In genomic region chr4:46101211-46101711, GRCm38 (mm10) we compare ENCODE assay signal across 10 mouse cellular contexts. TPM values are rescaled to one million over a fixed set of nuclear protein-coding genes. Genes with fewer than 3 reads are reported as not detected.
A peak's percentile ranks its signal among the peaks of the same experiment; 100 is the strongest.
DNase-seq lines count a peak whose midpoint lies in the region; ATAC-seq and TF ChIP-seq lines count a peak whose summit lies in the region.
"Had no signal": no experiment of that assay in that cellular context is flagged by ENCODE, and none has a peak within 500 bp of the region (broad histone marks: within the 10 kb centered on the region; RNA-seq: fewer than 3 reads in every experiment).

No protein-coding gene starts in this region.

- H3K27ac ChIP-seq in heart, embryonic 13.5 days (replicated peaks), result peak overlapping the region; percentile 55
- H3K27ac ChIP-seq in lung, embryonic 16.5 days (ENCODE audit: low read length), result no peak overlapping the region
- no peak overlapping the region for H3K27ac ChIP-seq in hindbrain, postnatal 0 days
- H3K27ac ChIP-seq in stomach, postnatal 0 days (replicated peaks), result no peak overlapping the region

- peaks cover 37% of the 10 kb centered on the region for H3K4me1 ChIP-seq in heart, embryonic 13.5 days
- H3K4me1 ChIP-seq in lung, embryonic 16.5 days (replicated peaks; ENCODE audit: control insufficient read depth, insufficient read depth, low read length), result peaks cover 5% of the 10 kb centered on the region; the same call in 1 of the 2 replicates
- H3K4me1 ChIP-seq in hindbrain, postnatal 0 days (ENCODE audit: insufficient read depth, low read length), result no peaks in the 10 kb centered on the region; the same call in 1 of the 2 replicates
- no peaks in the 10 kb centered on the region for H3K4me1 ChIP-seq in stomach, postnatal 0 days (replicated peaks; ENCODE audit: control insufficient read depth, insufficient read depth)

- H3K4me3 ChIP-seq in heart, embryonic 13.5 days, result no peak overlapping the region
- H3K4me3 ChIP-seq in lung, embryonic 16.5 days (ENCODE audit: low read length), result no peak overlapping the region
- no peak overlapping the region for H3K4me3 ChIP-seq in hindbrain, postnatal 0 days (ENCODE audit: low read length)
- H3K4me3 ChIP-seq in stomach, postnatal 0 days (ENCODE audit: low read depth, low read length), result no peak overlapping the region

- no peaks in the 10 kb centered on the region for H3K9me3 ChIP-seq in heart, embryonic 13.5 days
- no peaks in the 10 kb centered on the region; the same call in 1 of the 2 replicates for H3K9me3 ChIP-seq in lung, embryonic 16.5 days (ENCODE audit: control insufficient read depth, low read length)
- H3K9me3 ChIP-seq in hindbrain, postnatal 0 days (ENCODE audit: low read length), result no peaks in the 10 kb centered on the region
- no peaks in the 10 kb centered on the region for H3K9me3 ChIP-seq in stomach, postnatal 0 days (ENCODE audit: control insufficient read depth, low read length)

- H3K36me3 ChIP-seq in heart, embryonic 13.5 days, result peaks cover 96% of the 10 kb centered on the region
- H3K36me3 ChIP-seq in lung, embryonic 16.5 days (ENCODE audit: control insufficient read depth, insufficient read depth, low read length), result no peaks in the 10 kb centered on the region
- H3K36me3 ChIP-seq in hindbrain, postnatal 0 days (ENCODE audit: insufficient read depth, low read length), result no peaks in the 10 kb centered on the region
- H3K36me3 ChIP-seq in stomach, postnatal 0 days (ENCODE audit: control insufficient read depth, insufficient read depth, low read length), result no peaks in the 10 kb centered on the region

- H3K4me2 ChIP-seq in heart, embryonic 13.5 days, result no peak overlapping the region
- H3K4me2 ChIP-seq in lung, embryonic 16.5 days (ENCODE audit: low read depth, low read length), result no peak overlapping the region
- no peak overlapping the region for H3K4me2 ChIP-seq in hindbrain, postnatal 0 days (ENCODE audit: low read depth, low read length)
- H3K4me2 ChIP-seq in stomach, postnatal 0 days (replicated peaks; ENCODE audit: low read depth), result no peak overlapping the region

- TF ChIP-seq CTCF in hindbrain, postnatal 0 days (IDR thresholded peaks at IDR 0.05; ENCODE audit: low read depth), result no peak
- TF ChIP-seq CTCF in stomach, postnatal 0 days (IDR thresholded peaks at IDR 0.05; ENCODE audit: low read depth), result no peak

- peak overlapping the region; percentile 25 for H3K9ac ChIP-seq in heart, embryonic 13.5 days
- no peak overlapping the region for H3K9ac ChIP-seq in lung, embryonic 16.5 days (ENCODE audit: low read length)
- no peak overlapping the region for H3K9ac ChIP-seq in hindbrain, postnatal 0 days (replicated peaks; ENCODE audit: low read length)
- H3K9ac ChIP-seq in stomach, postnatal 0 days (ENCODE audit: low read length), result no peak overlapping the region

- ATAC-seq in heart, embryonic 13.5 days (ENCODE audit: extremely low read depth, insufficient number of reproducible peaks, low FRiP score, low TSS enrichment), result no peak
- ATAC-seq in lung, embryonic 16.5 days (ENCODE audit: low read depth), result peak; percentile 44; the same call in 1 of the 2 replicates
- peak; percentile 40; the same call in 1 of the 2 replicates for ATAC-seq in hindbrain, postnatal 0 days
- peak; percentile 11; the same call in 1 of the 2 replicates for ATAC-seq in stomach, postnatal 0 days (ENCODE audit: low FRiP score, low TSS enrichment)
- ATAC-seq: inflammation-experienced regulatory T-cells, adult 6 months had no signal

- no peak for TF ChIP-seq EP300 in stomach, postnatal 0 days (optimal IDR thresholded peaks at IDR 0.05)

- H3K27me3 ChIP-seq in heart, embryonic 13.5 days (replicated peaks), result no peaks in the 10 kb centered on the region
- H3K27me3 ChIP-seq in lung, embryonic 16.5 days (ENCODE audit: control insufficient read depth, insufficient read depth, low read depth, low read length), result no peaks in the 10 kb centered on the region
- H3K27me3 ChIP-seq in hindbrain, postnatal 0 days (ENCODE audit: insufficient read depth, low read length), result no peaks in the 10 kb centered on the region
- H3K27me3 ChIP-seq in stomach, postnatal 0 days (ENCODE audit: control insufficient read depth, insufficient read depth, low read length), result no peaks in the 10 kb centered on the region

- no peak for DNase-seq in heart, postnatal 36 days
- no peak for DNase-seq in lung, adult 18-20 months
- no peak for DNase-seq in hindbrain, postnatal 0 days (ENCODE audit: low spot score)
- DNase-seq in stomach, postnatal 0 days (ENCODE audit: low spot score), result no peak
- DNase-seq in adrenal gland, postnatal 10 days, result no peak
- no peak for DNase-seq in spleen, postnatal 14 days (ENCODE audit: low spot score in 2 of 2)
- DNase-seq: retina, postnatal 1 day had no signal

- 26% methylated on average over 14 of the region's 14 CpGs for WGBS in heart, embryonic 13.5 days
- WGBS in lung, embryonic 16.5 days, result 25% methylated on average over 14 of the region's 14 CpGs
- 18% methylated on average over 14 of the region's 14 CpGs for whole genome bisulfite sequencing in hindbrain, postnatal 0 days
- 20% methylated on average over 14 of the region's 14 CpGs for WGBS in stomach, postnatal 0 days

- intact Hi-C loops in heart, postnatal 36 days (cut with DNase I), result no loop called here

RNA-seq across cellular contexts. Expression of gene Ncbp1, which starts 37.2 kb away (rescaled TPM):
- 43.8 and 45.3 TPM in 2 replicates for polyA plus RNA-seq in heart, embryonic 13.5 days (2015; fragmentation: Nextera tagmentation; extraction: Ambion mirVana)
- 10 to 100 TPM; 19.3 to 19.7 TPM for total RNA-seq in heart, postnatal 36 days (2021)
- polyA plus RNA-seq in lung, embryonic 16.5 days (2015; fragmentation: Nextera tagmentation; extraction: Ambion mirVana), result 57.9 and 64.5 TPM in 2 replicates
- total RNA-seq in hindbrain, postnatal 0 days (2014; rRNA removed), result 34.8 and 35.3 TPM in 2 replicates
- 44.7 and 46.2 TPM in 2 replicates for polyA plus RNA-seq in hindbrain, postnatal 0 days (2015; fragmentation: Nextera tagmentation; extraction: Ambion mirVana)
- 27.0 and 27.8 TPM in 2 replicates for polyA plus RNA-seq in stomach, postnatal 0 days (2015; fragmentation: Nextera tagmentation; extraction: Ambion mirVana)
- total RNA-seq in adrenal gland, postnatal 10 days (2021), result 10 to 100 TPM; 42.8 to 44.1 TPM

RNA-seq across cellular contexts. Expression of gene Tstd2, which starts 37.2 kb away (rescaled TPM):
- polyA plus RNA-seq in heart, embryonic 13.5 days (2015; fragmentation: Nextera tagmentation; extraction: Ambion mirVana), result 25.9 and 26.8 TPM in 2 replicates
- total RNA-seq in heart, postnatal 36 days (2021), result 10 to 100 TPM; 12.8 to 14.0 TPM
- 38.9 and 41.4 TPM in 2 replicates for polyA plus RNA-seq in lung, embryonic 16.5 days (2015; fragmentation: Nextera tagmentation; extraction: Ambion mirVana)
- 20.2 and 25.5 TPM in 2 replicates for total RNA-seq in hindbrain, postnatal 0 days (2014; rRNA removed)
- polyA plus RNA-seq in hindbrain, postnatal 0 days (2015; fragmentation: Nextera tagmentation; extraction: Ambion mirVana), result 18.5 and 22.4 TPM in 2 replicates
- polyA plus RNA-seq in stomach, postnatal 0 days (2015; fragmentation: Nextera tagmentation; extraction: Ambion mirVana), result 14.5 and 17.2 TPM in 2 replicates
- total RNA-seq in adrenal gland, postnatal 10 days (2021), result 10 to 100 TPM; 22.3 to 28.5 TPM
